Mouse (Mus musculus) forelimb bud, embryonic 11.5 days (tissue): ENCODE data around the gene Lcn4.

Experiments used
- DNase-seq: peaks from one replicate; pipeline ENCODE4 v3.0.0-alpha.2; 2012; ENCODE audit warnings: low read depth, low spot score

Gene Lcn4

GRCm38 (mm10) chr2:26671182-26671581, at the start of gene Lcn4:
Gene Lcn4, minus strand, starts transcription at chr2:26671282.
- no peak for DNase-seq

GRCm38 (mm10) chr2:26686171-26686675, 15.1 kb upstream of the Lcn4 start:
- no peak for DNase-seq

GRCm38 (mm10) chr2:26668746-26669145, 2.3 kb downstream of the Lcn4 start:
- DNase-seq: no peak

GRCm38 (mm10) chr2:26663551-26663950, 7.5 kb downstream of the Lcn4 start:
- DNase-seq: peak; percentile 29

- DNase-seq: no peak
These were observed 8.0 kb downstream of the Lcn4 start for GRCm38 (mm10) chr2:26663112-26663511.

- no peak for DNase-seq
These were observed 8.6 kb downstream of the Lcn4 start for GRCm38 (mm10) chr2:26662509-26662882.

GRCm38 (mm10) chr2:26661768-26662508, 9.1 kb downstream of the Lcn4 start:
- DNase-seq: no peak

- no peak for DNase-seq
These were observed 9.8 kb downstream of the Lcn4 start for GRCm38 (mm10) chr2:26661143-26661752.

GRCm38 (mm10) chr2:26657426-26657825, 13.7 kb downstream of the Lcn4 start:
- DNase-seq: no peak

GRCm38 (mm10) chr2:26654687-26655086, 16.4 kb downstream of the Lcn4 start:
- no peak for DNase-seq

- DNase-seq: peak; percentile 93
These were observed 24.3 kb downstream of the Lcn4 start for GRCm38 (mm10) chr2:26646643-26647293.

- DNase-seq: peak; percentile 39
These were observed 27.1 kb downstream of the Lcn4 start for GRCm38 (mm10) chr2:26643942-26644341.

- no peak for DNase-seq
These were observed 30.0 kb downstream of the Lcn4 start for GRCm38 (mm10) chr2:26641006-26641647.

DNA sequence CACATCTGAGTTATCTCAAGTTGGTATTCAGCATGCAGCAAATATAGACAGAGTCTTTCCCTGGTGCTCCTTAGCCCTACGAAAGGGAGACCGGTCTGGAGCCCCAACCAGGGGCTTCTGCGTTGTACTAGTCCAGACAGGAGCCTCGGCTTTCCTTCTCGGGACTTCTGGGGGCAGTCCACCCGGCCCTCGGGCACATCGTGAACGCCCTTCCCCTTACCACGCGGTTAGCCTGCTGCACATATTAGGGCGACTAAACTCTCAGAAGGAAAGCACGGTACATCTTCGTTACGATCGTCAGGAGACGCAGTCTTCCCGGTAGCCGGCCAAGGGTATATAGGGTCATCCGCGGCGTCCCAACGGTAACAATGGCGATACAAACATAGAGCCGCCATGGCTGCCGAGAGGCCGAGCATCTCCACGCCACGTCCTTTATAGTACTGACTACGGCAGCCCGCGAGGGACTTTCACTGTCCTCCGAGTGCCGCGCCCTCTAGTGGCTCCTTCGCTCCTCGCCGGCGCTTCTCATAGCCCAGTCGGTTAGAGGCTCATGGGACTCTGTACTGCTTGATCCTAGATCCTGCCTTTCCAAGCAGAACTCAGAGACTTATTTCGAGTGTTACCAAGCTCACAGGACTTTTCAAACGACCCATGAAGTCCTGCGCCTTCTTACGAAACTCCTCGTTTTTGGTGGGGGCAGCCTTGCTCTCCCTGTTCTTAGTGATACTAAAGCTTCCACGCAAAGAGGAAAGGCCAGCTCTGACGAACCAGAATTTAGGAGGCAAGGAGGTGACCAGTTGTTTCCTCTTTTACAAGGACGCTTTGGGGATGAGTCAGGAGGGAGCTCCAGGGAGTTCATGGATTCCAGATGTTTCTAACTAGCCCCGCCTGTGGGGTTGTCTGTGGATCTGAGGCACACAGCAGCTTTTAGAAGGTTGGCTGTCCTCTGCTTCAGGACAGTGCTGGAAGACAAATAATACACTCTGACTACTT, 30.9 kb downstream of the Lcn4 start:
- DNase-seq: peak; percentile 96

- peak; percentile 35 for DNase-seq
These were observed 32.0 kb downstream of the Lcn4 start for GRCm38 (mm10) chr2:26639083-26639482.

DNA sequence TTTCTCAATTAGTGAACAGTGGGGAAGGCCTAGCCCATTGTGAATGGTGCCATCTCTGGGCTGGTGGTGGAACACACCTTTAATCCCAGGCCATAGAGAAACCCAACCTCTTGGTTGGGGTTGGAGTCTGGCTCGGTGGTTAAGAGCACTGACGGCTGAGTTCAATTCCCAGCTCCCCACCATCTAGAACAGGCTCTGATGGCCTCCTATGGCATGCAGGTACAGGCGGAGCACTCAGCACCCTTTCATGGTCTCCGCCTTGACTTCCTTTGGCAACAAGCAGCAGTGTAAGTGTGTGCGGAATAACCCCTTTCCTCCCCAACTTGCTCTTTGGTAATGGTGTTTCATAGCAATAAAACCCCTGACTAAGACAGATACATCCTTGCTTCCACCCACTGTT, 32.5 kb downstream of the Lcn4 start:
- no peak for DNase-seq

DNA sequence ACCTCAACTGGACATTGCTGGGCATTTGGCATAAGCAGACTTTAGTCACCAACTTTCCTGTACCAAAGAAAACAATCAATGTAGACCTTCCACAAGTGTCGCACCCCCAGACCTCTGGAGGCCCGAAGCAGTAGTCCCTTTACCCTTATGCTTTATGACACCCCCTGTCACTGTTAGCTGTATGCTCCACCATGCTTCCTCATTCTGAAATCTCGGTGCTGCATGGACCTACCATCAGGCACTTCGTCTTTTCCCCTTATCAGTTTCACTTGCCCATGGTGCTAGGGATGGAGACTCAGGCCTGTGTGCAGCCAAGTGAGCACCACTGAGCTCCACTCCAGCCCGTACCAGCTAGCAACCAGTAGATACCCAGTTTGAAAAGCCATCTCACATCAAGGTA, 33.0 kb downstream of the Lcn4 start:
- DNase-seq: no peak

- DNase-seq: no peak
These were observed 33.7 kb downstream of the Lcn4 start for GRCm38 (mm10) chr2:26637316-26637932.

DNA sequence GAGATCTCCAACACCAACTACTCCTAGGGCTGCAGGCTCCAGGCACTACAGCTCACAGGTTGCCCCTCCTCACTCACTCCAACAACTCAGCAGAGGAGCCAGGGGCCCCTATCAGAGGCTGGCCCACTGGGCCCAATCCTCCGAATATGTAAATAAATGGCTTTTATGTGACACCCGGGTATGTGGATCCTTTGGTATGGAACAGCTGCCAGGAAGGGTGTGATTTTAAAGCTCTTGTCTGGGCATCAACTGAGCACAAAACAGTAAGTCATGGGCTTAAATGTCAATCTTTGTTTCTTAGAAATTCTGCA, 34.8 kb downstream of the Lcn4 start:
- no peak for DNase-seq

DNA sequence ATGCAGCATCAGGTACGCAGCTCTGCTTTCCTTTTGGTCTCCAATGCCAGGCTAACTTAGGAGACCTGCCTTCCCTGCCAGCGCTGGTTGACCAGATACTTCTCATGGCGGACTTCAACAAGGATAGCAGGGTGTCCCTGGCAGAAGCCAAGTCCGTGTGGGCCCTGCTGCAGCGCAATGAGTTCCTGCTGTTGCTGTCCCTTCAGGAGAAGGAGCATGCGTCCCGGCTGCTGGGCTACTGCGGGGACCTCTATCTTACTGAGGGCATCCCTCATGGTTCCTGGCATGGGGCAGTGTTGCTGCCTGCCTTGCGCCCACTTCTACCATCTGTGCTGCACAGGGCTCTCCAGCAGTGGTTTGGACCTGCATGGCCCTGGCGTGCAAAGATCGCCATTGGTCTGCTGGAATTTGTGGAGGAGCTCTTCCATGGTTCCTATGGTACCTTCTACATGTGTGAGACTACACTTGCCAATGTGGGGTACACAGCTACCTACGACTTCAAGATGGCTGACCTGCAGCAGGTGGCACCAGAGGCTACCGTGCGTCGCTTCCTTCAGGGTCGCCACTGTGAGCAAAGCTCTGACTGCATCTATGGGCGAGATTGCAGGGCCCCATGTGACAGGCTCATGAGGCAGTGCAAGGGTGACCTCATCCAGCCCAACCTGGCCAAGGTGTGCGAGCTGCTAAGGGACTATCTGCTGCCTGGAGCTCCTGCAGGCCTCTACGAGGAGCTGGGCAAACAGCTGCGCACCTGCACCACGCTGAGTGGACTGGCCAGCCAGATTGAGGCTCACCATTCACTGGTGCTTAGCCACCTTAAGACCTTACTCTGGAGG, 35.4 kb downstream of the Lcn4 start:
- DNase-seq: no peak
